Mouse (Mus musculus): ENCODE measurements around the gene 6030408B16Rik. TPM values are rescaled to one million over a fixed set of nuclear protein-coding genes. Genes with fewer than 3 reads are reported as not detected.

The 6030408B16Rik gene
- total RNA-seq, 2 experiments from 2014 or later = 0.22 to 0.29 TPM

DNA sequence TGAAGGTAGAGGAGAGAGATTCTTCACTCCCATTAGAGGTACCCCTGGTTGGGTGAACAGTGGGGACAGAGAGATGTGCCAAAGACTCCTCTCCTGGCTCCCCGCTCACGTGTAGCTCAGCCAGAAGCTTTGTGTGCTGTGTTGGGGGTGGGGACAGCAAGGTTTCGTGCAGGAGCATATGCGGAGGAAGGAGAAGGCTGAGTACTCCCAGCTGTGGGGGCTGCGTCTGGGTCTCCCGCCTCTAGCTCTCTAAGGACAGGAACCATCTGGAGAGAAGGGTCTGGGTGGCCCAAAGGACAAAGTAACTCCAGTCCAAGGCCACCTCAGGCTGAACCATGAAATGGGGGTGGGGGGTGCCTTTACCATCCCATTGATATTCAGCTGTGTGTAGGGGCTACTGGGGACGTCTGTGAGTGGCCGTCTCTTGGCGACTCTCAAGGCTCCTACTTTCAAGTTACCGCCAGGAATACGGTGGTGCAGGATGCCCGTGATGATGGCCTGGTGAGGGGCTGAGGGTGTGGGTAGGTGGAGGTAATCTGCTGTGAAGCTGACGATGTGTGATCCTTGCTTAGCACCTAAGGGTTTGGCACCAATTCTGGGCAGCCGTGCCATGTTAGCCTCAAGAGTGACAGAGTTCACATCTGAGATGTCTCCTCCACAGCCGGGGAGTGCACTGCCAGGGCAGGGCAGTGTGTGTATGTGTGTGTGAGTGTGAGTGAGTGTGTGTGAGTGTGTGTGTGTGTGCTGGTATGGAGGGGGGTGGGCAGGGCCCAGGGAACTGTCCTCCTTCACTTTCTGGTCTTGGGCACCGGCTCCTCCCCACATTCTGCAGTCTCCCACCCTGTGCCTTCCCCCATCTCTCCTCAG is 1.2 kb downstream of the 6030408B16Rik start:
- intact Hi-C loops (cut with DNase I; ENCODE audit: low total_unique reads) = no loop called here
- DNase-seq = no peak

- intact Hi-C loops (cut with DNase I; ENCODE audit: low total_unique reads) = no loop called here
- no peak for DNase-seq
Measured at GRCm38 (mm10) chr15:101295106-101295505, 2.1 kb downstream of the 6030408B16Rik start.

GRCm38 (mm10) chr15:101295616-101296015 is 2.6 kb downstream of the 6030408B16Rik start:
- intact Hi-C loops (cut with DNase I; ENCODE audit: low total_unique reads) = no loop called here
- DNase-seq = no peak

DNA sequence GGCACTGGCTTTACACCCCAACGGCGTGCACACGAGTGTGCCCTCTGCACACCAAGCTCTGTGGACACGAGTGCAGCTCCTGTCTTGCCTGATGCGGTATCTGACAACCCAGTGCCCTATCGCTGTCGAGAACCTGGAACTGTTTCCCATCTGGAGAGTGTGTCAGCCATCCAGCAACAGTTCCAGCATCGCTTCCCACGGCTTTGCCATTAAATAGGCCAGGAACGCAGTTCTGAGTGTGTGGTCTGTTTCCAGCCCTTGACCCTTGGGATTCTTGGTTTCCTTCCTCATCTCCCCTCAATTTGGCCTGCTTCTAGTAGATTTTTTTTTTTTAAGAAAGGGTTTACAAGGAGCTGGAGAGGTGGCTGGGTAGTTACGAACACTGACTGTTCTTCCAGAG is 3.1 kb downstream of the 6030408B16Rik start:
- intact Hi-C loops (cut with DNase I; ENCODE audit: low total_unique reads) = no loop called here
- no peak for DNase-seq

- no peak for DNase-seq
- intact Hi-C loops (cut with DNase I; ENCODE audit: low total_unique reads) = no loop called here
Measured at GRCm38 (mm10) chr15:101297988-101298387, 5.0 kb downstream of the 6030408B16Rik start.

GRCm38 (mm10) chr15:101298550-101298949 is 5.5 kb downstream of the 6030408B16Rik start:
- intact Hi-C loops (cut with DNase I; ENCODE audit: low total_unique reads) = no loop called here
- no peak for DNase-seq

DNA sequence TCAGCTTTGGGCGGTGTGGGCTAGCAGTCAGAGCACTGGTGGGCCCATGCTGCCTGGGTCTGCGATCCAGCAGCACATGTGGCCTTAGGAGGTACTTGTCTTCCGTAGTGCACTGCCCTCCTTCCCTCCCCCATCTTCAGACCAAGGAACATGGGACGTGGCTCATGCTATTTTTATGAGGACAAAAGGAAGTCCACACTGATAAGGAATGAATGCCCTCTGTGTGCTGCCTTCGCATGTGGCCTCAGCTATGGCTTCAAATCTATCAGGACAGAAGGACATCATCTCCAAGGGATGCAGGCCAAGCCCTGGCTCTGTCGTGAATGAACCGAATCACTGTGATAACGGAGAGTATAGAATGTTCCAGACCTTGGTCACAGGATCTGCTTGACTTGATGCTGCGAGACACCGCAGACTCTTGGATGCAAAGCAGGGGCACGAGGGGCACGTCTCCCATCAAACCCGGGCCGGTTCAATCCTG is 6.5 kb downstream of the 6030408B16Rik start:
- no peak for DNase-seq
- intact Hi-C loops (cut with DNase I; ENCODE audit: low total_unique reads) = no loop called here

GRCm38 (mm10) chr15:101300128-101300527 is 7.1 kb downstream of the 6030408B16Rik start:
- no peak for DNase-seq
- intact Hi-C loops (cut with DNase I; ENCODE audit: low total_unique reads) = no loop called here

GRCm38 (mm10) chr15:101302201-101302600 is 9.2 kb downstream of the 6030408B16Rik start:
- intact Hi-C loops (cut with DNase I; ENCODE audit: low total_unique reads) = no loop called here
- DNase-seq = peak; percentile 53

DNA sequence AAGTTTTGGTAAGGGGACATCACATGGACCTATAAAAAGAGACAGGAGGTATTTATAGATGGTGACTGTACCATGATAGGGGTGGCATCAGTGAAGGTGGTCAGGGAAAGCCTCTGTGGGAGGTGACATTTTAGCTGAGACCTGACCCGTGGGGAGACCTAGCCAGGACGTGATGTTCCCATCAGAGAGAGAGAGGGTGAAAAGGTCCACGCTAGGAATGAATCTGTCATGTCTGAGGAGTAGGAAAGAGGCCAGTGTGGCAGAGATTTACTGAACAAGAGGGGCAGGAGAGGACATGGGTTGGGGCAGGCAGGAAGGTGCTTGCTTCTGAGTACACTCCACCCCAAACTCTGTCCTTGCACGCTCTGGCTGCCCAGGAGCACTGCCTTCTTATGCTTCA is 10.8 kb downstream of the 6030408B16Rik start:
- intact Hi-C loops (cut with DNase I; ENCODE audit: low total_unique reads) = no loop called here

GRCm38 (mm10) chr15:101306459-101306858 is 13.4 kb downstream of the 6030408B16Rik start:
- intact Hi-C loops (cut with DNase I; ENCODE audit: low total_unique reads) = no loop called here
- no peak for DNase-seq

More for the DNA sequence above, 10.8 kb downstream of the 6030408B16Rik start:
- DNase-seq = no peak

DNA sequence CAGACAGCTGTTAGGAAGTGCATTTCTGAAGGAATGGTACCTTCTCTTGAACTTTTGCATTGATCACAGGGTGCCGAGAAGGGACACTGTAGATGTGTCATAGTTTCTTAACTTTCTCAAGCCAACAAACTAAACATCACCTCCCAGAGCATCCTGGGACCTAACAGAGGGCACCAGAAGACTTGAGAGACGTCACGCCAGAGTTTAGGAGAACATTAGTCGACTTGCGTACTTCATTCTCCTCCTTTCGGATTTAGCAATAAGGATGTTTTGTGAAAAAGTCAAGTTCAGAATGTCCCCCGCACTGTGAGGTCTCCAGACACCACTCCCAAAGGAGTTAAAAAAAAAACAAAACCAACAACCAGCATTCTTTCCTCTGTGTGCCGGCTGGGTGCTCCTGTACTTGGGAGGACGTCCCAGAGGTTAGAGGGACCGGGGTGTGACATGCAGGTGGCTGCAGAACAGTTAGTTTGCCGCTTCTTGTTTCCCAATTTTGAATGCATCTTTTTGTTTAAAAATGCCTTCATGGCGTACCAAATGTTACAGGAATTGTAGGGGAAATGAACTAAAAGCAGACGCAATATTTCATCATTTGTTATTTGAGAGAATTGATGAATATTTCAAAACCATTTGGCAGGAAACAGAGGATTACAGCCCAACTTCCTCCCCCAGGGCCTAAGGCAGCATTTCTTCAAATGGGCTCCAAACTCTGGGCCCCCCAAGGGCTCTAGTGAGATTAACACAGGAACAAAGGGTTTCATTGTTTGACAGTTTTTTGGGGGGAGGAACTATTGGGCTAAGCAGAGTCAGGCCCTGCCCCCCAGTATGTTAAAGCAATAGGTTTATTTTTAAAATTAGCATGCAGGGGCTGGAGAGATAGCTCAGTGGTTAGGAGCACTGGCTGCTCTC is 15.7 kb downstream of the 6030408B16Rik start:
- intact Hi-C loops (cut with DNase I; ENCODE audit: low total_unique reads) = no loop called here
- no peak for DNase-seq

GRCm38 (mm10) chr15:101309493-101309892 is 16.5 kb downstream of the 6030408B16Rik start:
- DNase-seq = no peak
- intact Hi-C loops (cut with DNase I; ENCODE audit: low total_unique reads) = no loop called here

DNA sequence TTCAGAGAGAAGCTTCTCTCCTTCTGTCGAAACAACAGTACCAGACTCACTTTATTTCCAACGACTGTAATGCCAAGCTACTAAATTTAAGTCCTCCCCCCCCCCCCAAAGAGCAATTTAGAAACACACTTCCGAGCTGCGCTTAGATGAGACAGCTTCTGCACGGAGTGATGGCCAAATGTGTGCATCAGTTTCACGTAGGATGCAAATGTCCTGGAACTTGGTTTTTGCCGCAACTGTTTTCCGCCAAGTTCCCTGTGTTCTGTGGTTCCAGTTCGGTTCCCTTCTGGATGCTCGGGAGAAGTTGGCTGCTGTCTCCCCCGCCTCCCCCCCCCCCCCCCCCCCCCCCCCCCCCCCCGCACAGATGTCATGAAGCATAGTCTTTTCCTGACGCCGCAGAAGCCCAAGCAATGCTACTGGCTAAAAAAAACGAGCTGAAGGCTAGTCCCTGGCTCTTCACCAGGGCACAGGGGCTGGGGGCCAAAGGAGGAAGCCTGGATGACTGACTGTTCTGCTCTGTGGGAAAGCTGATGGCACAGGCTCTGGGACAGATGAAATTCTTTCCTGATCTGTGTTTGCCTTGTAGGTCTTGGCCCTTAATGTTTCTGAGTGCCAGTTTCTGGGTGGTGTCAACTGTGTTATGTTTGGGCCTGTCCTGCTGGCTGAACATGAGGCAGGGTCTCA is 18.2 kb downstream of the 6030408B16Rik start:
- DNase-seq = peak; percentile 54

DNA sequence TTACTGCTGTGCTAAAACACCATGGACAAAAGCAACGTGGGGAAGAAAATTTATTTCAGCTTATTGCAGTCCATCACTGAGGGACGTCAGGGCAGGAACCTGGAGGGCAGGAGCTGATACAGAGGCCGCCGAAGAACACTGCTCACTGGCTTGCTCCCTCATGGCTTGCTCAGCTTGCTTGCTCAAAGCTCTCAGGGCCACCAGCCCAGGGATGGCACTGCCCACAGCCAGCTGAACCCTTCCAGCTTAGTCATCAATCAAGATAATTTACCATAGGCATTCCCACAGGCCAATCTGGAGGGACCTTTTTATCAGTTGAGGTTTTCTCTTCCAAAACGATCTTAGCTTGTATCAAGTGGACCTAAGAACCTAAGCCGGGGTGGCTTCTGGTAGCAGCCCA is 19.0 kb downstream of the 6030408B16Rik start:
- intact Hi-C loops (cut with DNase I; ENCODE audit: low total_unique reads) = no loop called here
- DNase-seq = no peak

More for the DNA sequence above, 18.2 kb downstream of the 6030408B16Rik start:
- intact Hi-C loops (cut with DNase I; ENCODE audit: low total_unique reads) = no loop called here

DNA sequence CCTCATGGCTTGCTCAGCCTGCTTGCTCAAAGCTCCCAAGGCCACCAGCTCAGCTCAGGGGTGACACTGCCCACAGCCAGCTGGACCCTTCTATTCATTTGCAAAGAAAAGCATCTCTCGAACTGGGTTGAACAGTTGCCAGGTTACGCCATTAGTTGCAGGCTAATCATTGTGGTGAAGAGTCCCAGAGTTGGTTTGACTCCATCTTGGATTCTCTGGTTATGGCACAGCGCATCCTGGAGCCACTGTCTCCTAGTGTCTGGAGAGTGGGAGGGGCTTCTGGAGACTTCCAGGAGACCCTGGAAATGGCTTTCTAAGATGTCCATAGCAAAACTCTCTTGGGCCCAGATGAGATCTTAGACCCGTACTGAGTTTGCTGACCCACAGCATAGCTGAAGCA is 22.4 kb downstream of the 6030408B16Rik start:
- no peak for DNase-seq
- intact Hi-C loops (cut with DNase I; ENCODE audit: low total_unique reads) = no loop called here

DNA sequence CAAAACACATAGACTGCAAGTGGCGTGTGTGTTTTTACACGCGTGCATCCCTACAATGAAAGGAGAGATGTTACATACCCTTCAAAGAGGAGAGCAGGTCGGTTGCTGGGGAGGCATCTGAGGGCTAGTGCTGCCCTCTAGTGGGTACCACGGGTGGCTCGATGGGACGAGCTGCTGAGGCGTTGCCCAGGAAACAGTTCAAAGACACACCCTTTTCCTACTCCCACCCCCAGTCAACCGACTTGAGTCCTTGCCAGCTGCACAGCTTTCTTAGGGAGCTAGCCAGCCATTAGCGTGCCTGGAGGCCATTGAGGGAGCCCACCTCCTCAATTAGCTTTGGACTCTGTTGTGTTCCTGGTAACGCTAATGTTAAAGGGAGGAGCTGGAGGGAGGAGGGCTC is 22.8 kb downstream of the 6030408B16Rik start:
- intact Hi-C loops (cut with DNase I; ENCODE audit: low total_unique reads) = no loop called here
- DNase-seq = peak; percentile 87

GRCm38 (mm10) chr15:101316279-101316912 is 23.4 kb downstream of the 6030408B16Rik start:
- no peak for DNase-seq
- intact Hi-C loops (cut with DNase I; ENCODE audit: low total_unique reads) = no loop called here
